Mouse (Mus musculus) liver, embryonic 13.5 days (tissue): Measurements from ENCODE around the gene Izumo2. TPM values are rescaled to one million over a fixed set of nuclear protein-coding genes. Genes with fewer than 3 reads are reported as not detected.
A peak's percentile ranks its signal among the peaks of the same experiment; 100 is the strongest.

Source experiments
- ATAC-seq: fragments of 200-750 bp; cut with Nextera tagmentation; 2 replicates; pipeline ENCODE4 v1.8.0; 2017; ENCODE audit warnings: low read depth, mild to moderate bottlenecking, moderate number of reproducible peaks, moderate library complexity
- DNase-seq: peaks from one replicate; pipeline ENCODE4 v3.0.0; 2022
- H3K27ac ChIP-seq: fragments of 300-500 bp; sonication (generic); 2 replicates; pipeline ENCODE4 v1.5.1; 2015; ENCODE audit warnings: moderate library complexity, mild to moderate bottlenecking, inconsistent platforms
- H3K27me3 ChIP-seq: fragments of 300-500 bp; sonication (generic); 2 replicates; pipeline ENCODE4 v1.6.1; 2015; ENCODE audit warnings: mild to moderate bottlenecking, inconsistent platforms
- H3K36me3 ChIP-seq: fragments of 300-500 bp; sonication (generic); 2 replicates; pipeline ENCODE4 v1.6.1; 2015; ENCODE audit warnings: mild to moderate bottlenecking, inconsistent platforms
- H3K4me1 ChIP-seq: fragments of 300-500 bp; sonication (generic); replicated peaks from 2 replicates; pipeline ENCODE4 v1.6.1; 2015; ENCODE audit warnings: inconsistent platforms
- H3K4me2 ChIP-seq: fragments of 300-500 bp; sonication (generic); 2 replicates; pipeline ENCODE4 v1.6.1; 2015; ENCODE audit warnings: inconsistent platforms, mild to moderate bottlenecking, moderate library complexity
- H3K4me3 ChIP-seq: fragments of 300-500 bp; sonication (generic); replicated peaks from 2 replicates; pipeline ENCODE4 v1.5.1; 2015; ENCODE audit warnings: mild to moderate bottlenecking, inconsistent platforms
- H3K9ac ChIP-seq: fragments of 300-500 bp; sonication (generic); 2 replicates; pipeline ENCODE4 v1.6.1; 2015; ENCODE audit warnings: mild to moderate bottlenecking, inconsistent platforms
- H3K9me3 ChIP-seq: fragments of 300-500 bp; sonication (generic); replicated peaks from 2 replicates; pipeline ENCODE4 v1.6.1; 2016; ENCODE audit warnings: inconsistent platforms
- WGBS: fragments of 180-500 bp; shearing (Covaris S2); methylation state at CpG from one replicate; pipeline ENCODE4 v1.1.7; 2015; ENCODE audit not compliant: insufficient replicate concordance; 5-methylcytosine and 5-hydroxymethylcytosine counted together
- polyA plus RNA-seq: library from polyadenylated mRNA; unstranded; fragments of >200 nt; fragmentation: Nextera tagmentation; extraction: Ambion mirVana; gene quantifications from 2 replicates; pipeline ENCODE4 v1.2.1, GENCODE M21; 2015

The Izumo2 gene
- polyA plus RNA-seq, 1 experiment from 2014 or later: not detected

DNA sequence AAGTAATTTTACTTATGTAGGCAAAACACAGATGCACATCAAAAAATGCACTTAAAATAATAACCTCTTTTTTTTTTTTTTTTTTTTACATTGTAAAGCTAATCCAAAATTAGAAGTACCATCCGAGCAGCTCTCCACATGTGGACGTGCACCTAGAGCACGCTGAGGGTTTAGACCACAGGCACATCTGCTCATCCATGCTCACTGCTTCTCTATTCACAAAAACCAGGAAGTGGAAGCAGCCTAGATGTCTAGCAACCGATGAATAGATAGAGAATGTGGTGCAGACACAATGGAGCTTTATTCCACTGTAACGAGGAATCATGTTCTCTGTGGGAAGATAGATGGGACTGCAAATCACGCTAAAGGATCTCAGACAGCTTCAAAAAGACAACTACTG lies 33.4 kb upstream of the Izumo2 start:
- Histone ChIP-seq H3K27me3 (peaks cover 22% of the 10 kb centered on the region), H3K4me1 (peaks cover 9% of the 10 kb centered on the region), H3K4me3 (no peak overlapping the region), H3K4me2 (no peak overlapping the region), H3K36me3 (no peaks in the 10 kb centered on the region), H3K9me3 (no peaks in the 10 kb centered on the region), H3K27ac (no peak overlapping the region), H3K9ac (no peak overlapping the region)
- DNase-seq (no peak), ATAC-seq (no peak)
- WGBS: 61% methylated on average over 6 of the region's 6 CpGs

DNA sequence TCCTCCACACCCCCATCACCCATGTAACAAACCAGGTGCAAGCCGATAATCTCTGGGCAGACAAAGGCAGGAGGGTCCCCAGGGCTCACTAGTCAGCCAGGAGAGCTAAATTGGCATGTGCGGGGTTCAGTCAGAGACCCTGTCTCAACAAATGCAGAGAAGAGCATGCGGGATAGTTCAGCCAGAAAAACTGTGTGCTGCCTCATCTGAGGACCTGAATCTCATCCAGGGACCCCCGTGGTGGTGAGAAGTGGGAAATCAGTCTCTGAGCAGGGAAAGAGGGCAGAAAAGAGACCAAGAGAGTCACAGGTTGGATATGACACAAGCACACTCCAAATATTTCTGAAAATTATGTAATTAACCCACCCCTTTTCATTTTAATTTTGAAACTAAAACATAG lies 32.4 kb upstream of the Izumo2 start:
- 54% methylated on average over 4 of the region's 4 CpGs for WGBS

DNA sequence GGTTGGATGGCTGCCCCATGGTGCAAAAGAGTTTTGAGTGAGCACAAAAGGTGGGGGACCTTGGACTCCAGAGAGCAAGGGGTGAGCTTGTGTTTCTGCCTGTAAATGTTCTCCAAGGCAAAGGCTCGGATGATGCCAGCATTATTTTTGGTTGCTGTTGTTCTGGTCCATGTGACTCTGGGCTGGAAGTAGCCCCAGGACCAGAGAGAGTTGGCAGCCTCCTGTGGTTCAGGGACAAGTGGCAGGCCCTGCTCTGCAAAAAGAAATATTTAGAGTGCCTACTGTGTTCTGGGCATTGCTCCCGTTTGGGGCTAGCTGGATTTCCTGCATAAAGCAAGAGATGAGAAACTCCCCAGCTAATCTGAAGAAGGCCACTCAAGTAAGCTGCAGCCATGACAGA lies 31.9 kb upstream of the Izumo2 start:
- no peak overlapping the region for H3K4me3 ChIP-seq
- H3K9me3 ChIP-seq: no peaks in the 10 kb centered on the region
- DNase-seq (no peak), ATAC-seq (no peak)
- no peaks in the 10 kb centered on the region for H3K4me1 ChIP-seq
- H3K36me3 ChIP-seq: no peaks in the 10 kb centered on the region
- peaks cover 7% of the 10 kb centered on the region for H3K27me3 ChIP-seq
- H3K9ac ChIP-seq: no peak overlapping the region
- no peak overlapping the region for H3K27ac ChIP-seq
- 44% methylated on average over 2 of the region's 2 CpGs for WGBS
- no peak overlapping the region for H3K4me2 ChIP-seq

More for the DNA sequence above, 32.4 kb upstream of the Izumo2 start:
- ATAC-seq: no peak
- peaks cover 3% of the 10 kb centered on the region for H3K4me1 ChIP-seq
- H3K36me3 ChIP-seq: no peaks in the 10 kb centered on the region
- no peak overlapping the region for H3K27ac ChIP-seq
- H3K9ac ChIP-seq: no peak overlapping the region
- peaks cover 12% of the 10 kb centered on the region for H3K27me3 ChIP-seq
- no peaks in the 10 kb centered on the region for H3K9me3 ChIP-seq
- H3K4me2 ChIP-seq: no peak overlapping the region
- DNase-seq: no peak
- H3K4me3 ChIP-seq: no peak overlapping the region

DNA sequence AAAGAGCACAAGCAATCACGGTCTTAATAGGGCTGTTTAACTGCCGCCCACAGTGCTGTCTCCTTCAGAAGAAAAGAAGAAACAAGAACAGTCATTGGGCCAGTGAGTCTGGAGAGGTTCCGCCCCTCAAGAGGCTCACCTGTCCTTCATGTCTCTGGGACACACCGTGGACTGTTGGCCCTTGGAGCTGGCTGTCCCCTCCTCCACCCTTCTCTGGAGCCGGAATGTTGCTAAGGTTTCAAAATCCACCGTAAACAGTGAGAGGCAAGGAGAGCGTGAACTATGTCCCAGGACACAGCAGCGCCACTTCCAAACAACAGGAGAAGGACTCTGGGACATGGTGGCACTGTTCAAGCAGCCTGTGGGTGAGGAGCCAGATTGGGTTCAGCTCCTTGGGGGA lies 24.9 kb upstream of the Izumo2 start:
- H3K9me3 ChIP-seq: no peaks in the 10 kb centered on the region
- H3K4me1 ChIP-seq: 0 out of 2 replicates have a peak, but pooled peaks cover 2% of the 10 kb centered on the region
- ATAC-seq (no peak), DNase-seq (no peak)
- 64% methylated on average over 8 of the region's 8 CpGs for WGBS
- no peak overlapping the region for H3K27ac ChIP-seq
- no peaks in the 10 kb centered on the region for H3K36me3 ChIP-seq
- no peak overlapping the region for H3K4me2 ChIP-seq
- H3K4me3 ChIP-seq: no peak overlapping the region
- H3K27me3 ChIP-seq: no peaks in the 10 kb centered on the region
- H3K9ac ChIP-seq: no peak overlapping the region

- Histone ChIP-seq H3K36me3 (no peaks in the 10 kb centered on the region), H3K9ac (no peak overlapping the region)
- WGBS: 36% methylated on average over 17 of the region's 17 CpGs
These were observed 22.8 kb upstream of the Izumo2 start for GRCm38 (mm10) chr7:44685531-44686402.

GRCm38 (mm10) chr7:44688890-44689289 lies 19.7 kb upstream of the Izumo2 start:
- no peak overlapping the region for H3K4me3 ChIP-seq
- DNase-seq (no peak), ATAC-seq (no peak)
- H3K27me3 ChIP-seq: no peaks in the 10 kb centered on the region
- no peaks in the 10 kb centered on the region; the same call in 1 of the 2 replicates for H3K9me3 ChIP-seq
- H3K9ac ChIP-seq: no peak overlapping the region
- no peak overlapping the region for H3K4me2 ChIP-seq
- H3K36me3 ChIP-seq: no peaks in the 10 kb centered on the region
- 60% methylated on average over 3 of the region's 3 CpGs for WGBS
- 0 out of 2 replicates have a peak, but pooled peaks cover 2% of the 10 kb centered on the region for H3K4me1 ChIP-seq
- H3K27ac ChIP-seq: no peak overlapping the region

More at GRCm38 (mm10) chr7:44685531-44686402, 22.8 kb upstream of the Izumo2 start:
- 0 out of 2 replicates have a peak, but pooled peaks cover 2% of the 10 kb centered on the region for H3K4me1 ChIP-seq
- ATAC-seq (no peak), DNase-seq (no peak)
- H3K9me3 ChIP-seq: no peaks in the 10 kb centered on the region; the same call in 1 of the 2 replicates
- H3K27me3 ChIP-seq: no peaks in the 10 kb centered on the region
- H3K4me2 ChIP-seq: no peak overlapping the region
- H3K4me3 ChIP-seq: no peak overlapping the region
- H3K27ac ChIP-seq: no peak overlapping the region

GRCm38 (mm10) chr7:44689331-44689730 lies 19.2 kb upstream of the Izumo2 start:
- Histone ChIP-seq H3K36me3 (no peaks in the 10 kb centered on the region), H3K4me1 (0 out of 2 replicates have a peak, but pooled peaks cover 2% of the 10 kb centered on the region), H3K4me3 (no peak overlapping the region), H3K9ac (no peak overlapping the region), H3K4me2 (no peak overlapping the region), H3K27ac (no peak overlapping the region), H3K27me3 (no peaks in the 10 kb centered on the region), H3K9me3 (no peaks in the 10 kb centered on the region; the same call in 1 of the 2 replicates)
- 73% methylated on average over 7 of the region's 7 CpGs for WGBS
- ATAC-seq (no peak), DNase-seq (no peak)

- Histone ChIP-seq H3K27ac (no peak overlapping the region), H3K4me1 (peaks cover 14% of the 10 kb centered on the region), H3K36me3 (no peaks in the 10 kb centered on the region), H3K4me3 (no peak overlapping the region), H3K9ac (no peak overlapping the region), H3K9me3 (no peaks in the 10 kb centered on the region; the same call in 1 of the 2 replicates), H3K27me3 (peaks cover 11% of the 10 kb centered on the region; the same call in 1 of the 2 replicates), H3K4me2 (no peak overlapping the region)
- DNase-seq (no peak), ATAC-seq (no peak)
- 49% methylated on average over 10 of the region's 10 CpGs for WGBS
These were observed 14.9 kb upstream of the Izumo2 start for GRCm38 (mm10) chr7:44693427-44694175.

GRCm38 (mm10) chr7:44695223-44695622 lies 13.3 kb upstream of the Izumo2 start:
- ATAC-seq: no peak

GRCm38 (mm10) chr7:44697191-44697710 lies 11.3 kb upstream of the Izumo2 start:
- Histone ChIP-seq H3K27ac (no peak overlapping the region), H3K9ac (no peak overlapping the region), H3K4me1 (peaks cover 14% of the 10 kb centered on the region), H3K4me3 (no peak overlapping the region), H3K27me3 (peaks cover 11% of the 10 kb centered on the region; the same call in 1 of the 2 replicates), H3K36me3 (no peaks in the 10 kb centered on the region), H3K4me2 (no peak overlapping the region), H3K9me3 (no peaks in the 10 kb centered on the region)
- no peak for ATAC-seq
- WGBS: 16% methylated on average over 20 of the region's 20 CpGs
- no peak for DNase-seq

More at GRCm38 (mm10) chr7:44695223-44695622, 13.3 kb upstream of the Izumo2 start:
- Histone ChIP-seq H3K27me3 (peaks cover 11% of the 10 kb centered on the region; the same call in 1 of the 2 replicates), H3K4me1 (peaks cover 14% of the 10 kb centered on the region), H3K27ac (no peak overlapping the region), H3K36me3 (no peaks in the 10 kb centered on the region), H3K9me3 (no peaks in the 10 kb centered on the region), H3K4me2 (no peak overlapping the region), H3K9ac (no peak overlapping the region), H3K4me3 (no peak overlapping the region)
- no peak for DNase-seq
- 64% methylated on average over 4 of the region's 4 CpGs for WGBS

- H3K4me2 ChIP-seq: 0 out of 2 replicates have a peak overlapping the region, but pooled peaks have one; percentile 8
- H3K27me3 ChIP-seq: peaks cover 11% of the 10 kb centered on the region; the same call in 1 of the 2 replicates
- peaks cover 14% of the 10 kb centered on the region for H3K4me1 ChIP-seq
- DNase-seq (no peak), ATAC-seq (no peak)
- WGBS: 23% methylated on average over 7 of the region's 7 CpGs
- no peak overlapping the region for H3K9ac ChIP-seq
- no peaks in the 10 kb centered on the region for H3K36me3 ChIP-seq
- no peaks in the 10 kb centered on the region for H3K9me3 ChIP-seq
- H3K27ac ChIP-seq: no peak overlapping the region
- no peak overlapping the region for H3K4me3 ChIP-seq
These were observed 10.6 kb upstream of the Izumo2 start for GRCm38 (mm10) chr7:44697980-44698379.
